In the genomic region with DNA sequence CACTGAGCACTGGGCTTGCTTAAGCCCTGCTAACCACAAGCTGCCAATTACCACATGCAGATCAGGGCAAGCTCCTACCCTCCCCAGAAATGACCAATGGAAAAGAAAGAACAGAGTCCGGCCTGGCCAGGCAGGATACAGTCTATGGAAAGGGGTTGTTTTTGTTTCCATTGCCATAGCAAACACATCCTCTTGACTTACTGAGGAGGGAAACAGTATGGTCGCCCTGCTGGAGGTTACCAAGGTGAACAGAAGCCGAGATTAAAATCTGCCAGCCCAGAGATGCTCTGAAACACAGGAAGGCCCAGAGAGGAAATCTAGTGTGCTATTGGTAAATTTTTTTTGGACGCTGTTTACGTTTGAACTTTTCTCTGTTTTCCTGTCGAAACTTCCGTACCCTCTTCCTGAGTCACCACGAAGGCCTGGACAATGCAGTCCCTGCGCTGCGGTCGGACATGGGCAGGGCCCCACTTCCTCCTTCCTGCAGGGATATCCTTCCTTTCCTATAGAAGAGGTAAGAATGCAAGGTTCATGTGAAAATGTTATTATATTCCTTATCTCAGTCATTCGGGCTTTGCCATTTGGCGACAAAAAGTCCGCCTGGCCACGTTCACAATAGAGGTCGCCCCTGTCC, we compare ENCODE assay signal across 8 mouse cellular contexts. TPM values are rescaled to one million over a fixed set of nuclear protein-coding genes. Genes with fewer than 3 reads are reported as not detected.
DNase-seq lines count a peak whose midpoint lies in the region; ATAC-seq and TF ChIP-seq lines count a peak whose summit lies in the region.

No protein-coding gene starts in this region.

- H3K4me3 ChIP-seq in brown adipose tissue, adult 24 weeks (ENCODE audit: insufficient read depth, low read depth, low read length): no peak overlapping the region
- no peak overlapping the region for H3K4me3 ChIP-seq in liver, embryonic 12.5 days
- peak overlapping the region; percentile 23; the same call in 1 of the 2 replicates for H3K4me3 ChIP-seq in small intestine, adult 2 months (ENCODE audit: low read depth, low read length)
- H3K4me3 ChIP-seq in cerebellum, adult 2 months (replicated peaks; ENCODE audit: insufficient read depth, low read depth, low read length): no peak overlapping the region

- DNase-seq in ES-CJ7 (ENCODE audit: low read depth, low spot score): peak; percentile 8
- DNase-seq in heart, postnatal 36 days: peak; percentile 67 to 72
- no peak for DNase-seq in c-Kit-positive CD71-positive TER-119-positive erythroid progenitor cells, embryonic 14.5 days (ENCODE audit: low spot score)
- DNase-seq in left cerebral cortex, adult 8-10 months (ENCODE audit: low spot score in 2 of 2): no peak
- DNase-seq in cerebellum, adult 2 months: no peak

- H3K9ac ChIP-seq in liver, embryonic 12.5 days: no peak overlapping the region

- intact Hi-C loops in heart, postnatal 36 days (cut with DNase I): loop anchor here (1.0 to 2.0 kb wide), 5 partner anchors 27 to 83 kb away; no protein-coding TSS in a partner anchor

- no peaks in the 10 kb centered on the region for H3K27me3 ChIP-seq in liver, embryonic 12.5 days (replicated peaks)
- no peaks in the 10 kb centered on the region for H3K27me3 ChIP-seq in small intestine, adult 2 months (ENCODE audit: control insufficient read depth, insufficient read depth, low read length)
- no peaks in the 10 kb centered on the region for H3K27me3 ChIP-seq in cerebellum, adult 2 months (ENCODE audit: control insufficient read depth, insufficient read depth, low read length)

- peak overlapping the region; percentile 98 for H3K27ac ChIP-seq in brown adipose tissue, adult 24 weeks (replicated peaks; ENCODE audit: low read depth, low read length)
- peak overlapping the region; percentile 34; the same call in 1 of the 2 replicates for H3K27ac ChIP-seq in liver, embryonic 12.5 days
- peak overlapping the region; percentile 33 for H3K27ac ChIP-seq in small intestine, adult 2 months (ENCODE audit: insufficient read depth, low read depth, low read length)
- no peak overlapping the region for H3K27ac ChIP-seq in cerebellum, adult 2 months (ENCODE audit: insufficient read depth, low read length)

- peaks cover 36% of the 10 kb centered on the region for H3K4me1 ChIP-seq in brown adipose tissue, adult 24 weeks (ENCODE audit: control insufficient read depth, insufficient read depth, insufficient read length, low read length)
- peaks cover 36% of the 10 kb centered on the region for H3K4me1 ChIP-seq in liver, embryonic 12.5 days
- H3K4me1 ChIP-seq in small intestine, adult 2 months (ENCODE audit: control insufficient read depth, insufficient read depth, insufficient read length, low read length): no peaks in the 10 kb centered on the region
- H3K4me1 ChIP-seq in cerebellum, adult 2 months (ENCODE audit: control insufficient read depth, insufficient read depth, low read length): no peaks in the 10 kb centered on the region

- WGBS in liver, embryonic 12.5 days (ENCODE audit: insufficient replicate concordance): 24% methylated on average over 16 of the region's 16 CpGs
- 55% methylated on average over 16 of the region's 16 CpGs for WGBS in small intestine, adult 2 months
- WGBS in cerebellum, adult 2 months: 89% methylated on average over 16 of the region's 16 CpGs

- TF ChIP-seq CTCF in small intestine, adult 2 months (IDR thresholded peaks at IDR 0.05; ENCODE audit: extremely low read depth, insufficient read length, insufficient replicate concordance, low read depth, low read length): no peak
- no peak for TF ChIP-seq CTCF in cerebellum, adult 2 months (IDR thresholded peaks at IDR 0.05; ENCODE audit: borderline replicate concordance, insufficient read depth, low read depth, low read length)

- peak; percentile 63 for ATAC-seq in liver, embryonic 12.5 days

- H3K9me3 ChIP-seq in liver, embryonic 12.5 days (replicated peaks): no peaks in the 10 kb centered on the region

- H3K4me2 ChIP-seq in liver, embryonic 12.5 days: peak overlapping the region; percentile 9

- no peaks in the 10 kb centered on the region for H3K36me3 ChIP-seq in liver, embryonic 12.5 days
- H3K36me3 ChIP-seq in small intestine, adult 2 months (ENCODE audit: control insufficient read depth, insufficient read depth, low read length): no peaks in the 10 kb centered on the region

- TF ChIP-seq POLR2A in small intestine, adult 2 months (IDR thresholded peaks at IDR 0.05; ENCODE audit: low read depth, low read length): no peak
- no peak for TF ChIP-seq POLR2A in cerebellum, adult 2 months (IDR thresholded peaks at IDR 0.05; ENCODE audit: borderline replicate concordance, insufficient read depth, low read length)

RNA-seq across cellular contexts. Expression of a gene that starts 25.0 kb away (rescaled TPM):
- 8.0 and 14.4 TPM in 2 replicates for polyA plus RNA-seq in brown adipose tissue, adult 24 weeks (2012; ENCODE audit: insufficient read depth, insufficient read length, missing spikeins)
- 10 to 100 TPM; 42.0 to 53.5 TPM for total RNA-seq in heart, postnatal 36 days (2021)
- 8.6 and 9.6 TPM in 2 replicates for polyA plus RNA-seq in liver, embryonic 12.5 days (2016; fragmentation: Nextera tagmentation; extraction: Ambion mirVana)
- polyA plus RNA-seq in small intestine, adult 2 months (2012; rRNA removed): 9.8 and 10.8 TPM in 2 replicates
- 10 to 100 TPM in 2 of 4 experiments, 1 to 10 TPM in 2; 7.4 to 12.3 (median 9.6) TPM for total RNA-seq in left cerebral cortex, adult 8-10 months (2022)
- 5.7 and 5.9 TPM in 2 replicates for polyA plus RNA-seq in cerebellum, adult 2 months (2012; rRNA removed)

Comparison
In these comparisons a context has a peak if more than half of its experiments do, and no peak if none do; other contexts are left out.
1. DNase-seq: peak in ES-CJ7 (single experiment) and heart, postnatal 36 days (2 of 2); none in c-Kit-positive CD71-positive TER-119-positive erythroid progenitor cells, embryonic 14.5 days (single experiment), left cerebral cortex, adult 8-10 months (0 of 2) and cerebellum, adult 2 months (0 of 2).